Mouse (Mus musculus): Measurements from ENCODE around the gene Fam83e. TPM values are rescaled to one million over a fixed set of nuclear protein-coding genes. Genes with fewer than 3 reads are reported as not detected.

The Fam83e gene
- polyA plus RNA-seq, 1 experiment, result 0.48 TPM

- no peak within 1 kb of the TSS for H3ac ChIP-seq (ENCODE audit: control insufficient read depth, insufficient read length, low read depth)
- H3K79me2 ChIP-seq (ENCODE audit: control insufficient read depth, insufficient read depth), result no peaks in the 10 kb centered on the region
- peaks cover 15% of the 10 kb centered on the region for H3K27me3 ChIP-seq (ENCODE audit: control insufficient read depth, insufficient read depth, insufficient read length)
- no peak within 1 kb of the TSS for H3K4me3 ChIP-seq (ENCODE audit: insufficient read depth, poor library complexity, severe bottlenecking)
- H3K79me3 ChIP-seq (ENCODE audit: low read depth), result no peaks in the 10 kb centered on the region
- TF ChIP-seq CEBPB (IDR thresholded peaks at IDR 0.05; ENCODE audit: low read depth) (no peak), MYOG (IDR thresholded peaks at IDR 0.05; ENCODE audit: control insufficient read depth, extremely low read depth, insufficient read length) (no peak), MYOD1 (IDR thresholded peaks at IDR 0.05; ENCODE audit: control insufficient read depth, insufficient read length, low read depth) (no peak), CTCF (IDR thresholded peaks at IDR 0.05; ENCODE audit: control insufficient read depth, insufficient read depth, insufficient read length) (no peak), FOSL1 (IDR thresholded peaks at IDR 0.05; ENCODE audit: insufficient read depth, low read length, poor library complexity, severe bottlenecking) (no peak), USF1 (IDR thresholded peaks at IDR 0.05; ENCODE audit: low read depth) (no peak), MAX (IDR thresholded peaks at IDR 0.05) (no peak)
- no peaks in the 10 kb centered on the region for H3K36me3 ChIP-seq (ENCODE audit: control insufficient read depth, insufficient read depth)
Observed at GRCm38 (mm10) chr7:45699523-45700141, 21.4 kb upstream of the Fam83e start, which contains the start of gene Car11. Car11 (plus strand) TSS chr7:45699843.

DNA sequence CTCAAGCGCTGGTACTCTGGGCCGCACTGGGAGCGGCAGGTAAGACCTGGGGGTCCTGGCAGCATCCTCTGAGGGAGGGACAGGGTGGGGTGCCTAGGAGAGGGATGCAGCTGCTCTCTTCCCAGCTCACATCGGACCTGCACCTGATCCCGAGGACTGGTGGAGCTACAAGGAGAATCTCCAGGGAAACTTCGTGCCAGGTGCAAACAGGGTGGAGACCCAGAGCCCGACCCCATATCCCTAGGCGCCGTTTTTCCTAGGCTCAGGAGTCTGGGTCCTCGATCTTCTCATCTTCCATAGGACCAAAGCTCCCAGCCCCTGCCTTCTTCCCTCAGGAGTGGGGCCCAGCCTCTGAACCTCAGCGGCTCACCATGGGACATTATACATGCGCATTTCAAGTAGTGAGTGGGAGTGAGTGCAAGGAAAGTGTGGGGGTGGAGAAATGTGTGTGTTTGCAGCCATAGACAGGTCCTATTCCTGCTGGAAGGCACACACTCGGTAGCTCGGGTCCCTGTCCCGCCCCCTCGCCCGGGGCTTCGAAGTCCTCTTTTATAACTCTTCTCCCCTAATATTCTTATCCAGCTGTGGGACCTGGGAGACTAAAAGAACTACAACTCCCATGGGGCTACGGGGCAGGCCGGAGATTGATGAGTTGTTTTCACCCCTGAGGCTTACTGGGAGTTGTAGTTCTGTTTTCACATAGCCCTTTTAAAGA is 20.6 kb upstream of the Fam83e start:
- Histone ChIP-seq H3K79me3 (ENCODE audit: low read depth) (no peaks in the 10 kb centered on the region), H3ac (ENCODE audit: control insufficient read depth, insufficient read length, low read depth) (no peak overlapping the region), H3K36me3 (ENCODE audit: control insufficient read depth, insufficient read depth) (no peaks in the 10 kb centered on the region), H3K4me3 (ENCODE audit: insufficient read depth, poor library complexity, severe bottlenecking) (no peak overlapping the region), H3K79me2 (ENCODE audit: control insufficient read depth, insufficient read depth) (no peaks in the 10 kb centered on the region), H3K27me3 (ENCODE audit: control insufficient read depth, insufficient read depth, insufficient read length) (peaks cover 15% of the 10 kb centered on the region)
- no peak for TF ChIP-seq CEBPB (IDR thresholded peaks at IDR 0.05; ENCODE audit: low read depth)
- no peak for TF ChIP-seq USF1 (IDR thresholded peaks at IDR 0.05; ENCODE audit: low read depth)
- no peak for TF ChIP-seq CTCF (IDR thresholded peaks at IDR 0.05; ENCODE audit: control insufficient read depth, insufficient read depth, insufficient read length)
- TF ChIP-seq MAX (IDR thresholded peaks at IDR 0.05), result no peak
- no peak for TF ChIP-seq FOSL1 (IDR thresholded peaks at IDR 0.05; ENCODE audit: insufficient read depth, low read length, poor library complexity, severe bottlenecking)
- no peak for TF ChIP-seq MYOD1 (IDR thresholded peaks at IDR 0.05; ENCODE audit: control insufficient read depth, insufficient read length, low read depth)
- no peak for TF ChIP-seq MYOG (IDR thresholded peaks at IDR 0.05; ENCODE audit: control insufficient read depth, extremely low read depth, insufficient read length)

- no peak overlapping the region for H3K4me3 ChIP-seq (ENCODE audit: insufficient read depth, poor library complexity, severe bottlenecking)
- no peak for TF ChIP-seq MYOG (IDR thresholded peaks at IDR 0.05; ENCODE audit: control insufficient read depth, extremely low read depth, insufficient read length)
- no peak for TF ChIP-seq CTCF (IDR thresholded peaks at IDR 0.05; ENCODE audit: control insufficient read depth, insufficient read depth, insufficient read length)
- no peak for TF ChIP-seq MYOD1 (IDR thresholded peaks at IDR 0.05; ENCODE audit: control insufficient read depth, insufficient read length, low read depth)
- TF ChIP-seq CEBPB (IDR thresholded peaks at IDR 0.05; ENCODE audit: low read depth), result no peak
- TF ChIP-seq FOSL1 (IDR thresholded peaks at IDR 0.05; ENCODE audit: insufficient read depth, low read length, poor library complexity, severe bottlenecking), result no peak
- no peak for TF ChIP-seq MAX (IDR thresholded peaks at IDR 0.05)
- TF ChIP-seq USF1 (IDR thresholded peaks at IDR 0.05; ENCODE audit: low read depth), result no peak
- peaks cover 15% of the 10 kb centered on the region for H3K27me3 ChIP-seq (ENCODE audit: control insufficient read depth, insufficient read depth, insufficient read length)
Observed at GRCm38 (mm10) chr7:45701072-45701471, 19.9 kb upstream of the Fam83e start.

DNA sequence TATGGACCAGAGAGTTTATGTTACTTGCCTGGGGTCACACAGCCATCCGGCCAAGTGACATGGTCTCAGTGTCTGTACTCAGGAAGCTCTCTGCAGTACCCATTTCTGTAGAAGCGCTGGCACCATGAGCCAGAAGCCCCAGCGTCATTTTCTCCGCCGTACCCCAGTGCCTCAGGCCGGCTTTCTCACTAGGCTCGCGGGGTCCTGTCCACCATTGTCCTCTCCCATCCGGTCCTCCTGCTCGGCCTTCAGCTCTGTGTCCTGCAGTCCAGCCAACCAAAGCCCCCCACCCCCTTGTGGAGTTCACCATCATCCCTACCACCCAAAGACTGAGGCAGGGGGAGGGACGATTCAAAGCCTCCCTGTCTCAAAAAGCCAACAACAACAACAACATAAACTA is 19.4 kb upstream of the Fam83e start:
- Histone ChIP-seq H3K4me3 (ENCODE audit: insufficient read depth, poor library complexity, severe bottlenecking) (no peak overlapping the region), H3K79me2 (ENCODE audit: control insufficient read depth, insufficient read depth) (no peaks in the 10 kb centered on the region), H3K36me3 (ENCODE audit: control insufficient read depth, insufficient read depth) (no peaks in the 10 kb centered on the region), H3K27me3 (ENCODE audit: control insufficient read depth, insufficient read depth, insufficient read length) (peaks cover 15% of the 10 kb centered on the region), H3K79me3 (ENCODE audit: low read depth) (no peaks in the 10 kb centered on the region), H3ac (ENCODE audit: control insufficient read depth, insufficient read length, low read depth) (no peak overlapping the region)
- no peak for TF ChIP-seq FOSL1 (IDR thresholded peaks at IDR 0.05; ENCODE audit: insufficient read depth, low read length, poor library complexity, severe bottlenecking)
- no peak for TF ChIP-seq CTCF (IDR thresholded peaks at IDR 0.05; ENCODE audit: control insufficient read depth, insufficient read depth, insufficient read length)

More at GRCm38 (mm10) chr7:45701072-45701471, 19.9 kb upstream of the Fam83e start:
- no peak overlapping the region for H3ac ChIP-seq (ENCODE audit: control insufficient read depth, insufficient read length, low read depth)
- H3K36me3 ChIP-seq (ENCODE audit: control insufficient read depth, insufficient read depth), result no peaks in the 10 kb centered on the region
- H3K79me2 ChIP-seq (ENCODE audit: control insufficient read depth, insufficient read depth), result no peaks in the 10 kb centered on the region
- no peaks in the 10 kb centered on the region for H3K79me3 ChIP-seq (ENCODE audit: low read depth)

GRCm38 (mm10) chr7:45702316-45702715 is 18.7 kb upstream of the Fam83e start:
- no peaks in the 10 kb centered on the region for H3K79me3 ChIP-seq (ENCODE audit: low read depth)
- TF ChIP-seq CTCF (IDR thresholded peaks at IDR 0.05; ENCODE audit: control insufficient read depth, insufficient read depth, insufficient read length), result no peak
- no peak for TF ChIP-seq CEBPB (IDR thresholded peaks at IDR 0.05; ENCODE audit: low read depth)
- TF ChIP-seq FOSL1 (IDR thresholded peaks at IDR 0.05; ENCODE audit: insufficient read depth, low read length, poor library complexity, severe bottlenecking), result no peak
- TF ChIP-seq USF1 (IDR thresholded peaks at IDR 0.05; ENCODE audit: low read depth), result no peak
- TF ChIP-seq MYOG (IDR thresholded peaks at IDR 0.05; ENCODE audit: control insufficient read depth, extremely low read depth, insufficient read length), result no peak
- TF ChIP-seq MYOD1 (IDR thresholded peaks at IDR 0.05; ENCODE audit: control insufficient read depth, insufficient read length, low read depth), result no peak
- no peak for TF ChIP-seq MAX (IDR thresholded peaks at IDR 0.05)
- no peak overlapping the region for H3ac ChIP-seq (ENCODE audit: control insufficient read depth, insufficient read length, low read depth)
- H3K79me2 ChIP-seq (ENCODE audit: control insufficient read depth, insufficient read depth), result no peaks in the 10 kb centered on the region
- no peak overlapping the region for H3K4me3 ChIP-seq (ENCODE audit: insufficient read depth, poor library complexity, severe bottlenecking)
- H3K27me3 ChIP-seq (ENCODE audit: control insufficient read depth, insufficient read depth, insufficient read length), result peaks cover 15% of the 10 kb centered on the region
- no peaks in the 10 kb centered on the region for H3K36me3 ChIP-seq (ENCODE audit: control insufficient read depth, insufficient read depth)
